Mouse (Mus musculus) embryonic fibroblast, embryonic 13.5 days (primary cell): ENCODE data around the gene Pithd1.

ENCODE experiments used
- CTCF ChIP-seq: IDR thresholded peaks from 2 replicates; pipeline ENCODE4 v1.5.1; 2011; ENCODE audit warnings: mild to moderate bottlenecking, control low read depth, low read length, moderate library complexity, borderline replicate concordance; ENCODE audit not compliant: insufficient read depth
- POLR2A ChIP-seq: IDR thresholded peaks from 2 replicates; pipeline ENCODE4 v1.6.1; 2011; ENCODE audit warnings: low read depth, mild to moderate bottlenecking, control low read depth, low read length, moderate library complexity

GRCm38 (mm10) chr4:135951505-135951904, 35.6 kb downstream of the Pithd1 start:
- TF ChIP-seq CTCF (no peak), POLR2A (no peak)
